Mouse (Mus musculus) liver, postnatal 0 days (tissue): ENCODE results near the gene Cped1. TPM values are rescaled to one million over a fixed set of nuclear protein-coding genes. Genes with fewer than 3 reads are reported as not detected.

Source experiments
- ATAC-seq: fragments of 200-750 bp; cut with Nextera tagmentation; 2 replicates; pipeline ENCODE4 v1.8.0; 2017; ENCODE audit warnings: mild to moderate bottlenecking, moderate library complexity
- DNase-seq: peaks from one replicate; pipeline ENCODE4 v3.0.0-alpha.2; 2016
- H3K27ac ChIP-seq: fragments of 300-500 bp; sonication (generic); 2 replicates; pipeline ENCODE4 v1.5.1; 2014; ENCODE audit warnings: antibody characterized with exemption, moderate library complexity, mild to moderate bottlenecking, low read depth
- H3K27me3 ChIP-seq: fragments of 300-500 bp; sonication (generic); 2 replicates; pipeline ENCODE4 v1.6.1; 2014; ENCODE audit warnings: low read length, control low read depth, mixed read lengths; ENCODE audit not compliant: insufficient read depth
- H3K36me3 ChIP-seq: fragments of 300-500 bp; sonication (generic); replicated peaks from 2 replicates; pipeline ENCODE4 v1.6.1; 2014; ENCODE audit warnings: mild to moderate bottlenecking, control low read depth, low read length, moderate library complexity, mixed read lengths; ENCODE audit not compliant: insufficient read depth
- H3K4me1 ChIP-seq: fragments of 300-500 bp; sonication (generic); 2 replicates; pipeline ENCODE4 v1.6.1; 2014; ENCODE audit warnings: antibody characterized with exemption, mild to moderate bottlenecking, control low read depth; ENCODE audit not compliant: insufficient read depth
- H3K4me2 ChIP-seq: fragments of 300-500 bp; sonication (generic); 2 replicates; pipeline ENCODE4 v1.6.1; 2014; ENCODE audit warnings: low read depth, mild to moderate bottlenecking, low read length, moderate library complexity, mixed read lengths
- H3K4me3 ChIP-seq: fragments of 300-500 bp; sonication (generic); 2 replicates; pipeline ENCODE4 v1.5.1; 2014; ENCODE audit warnings: low read depth, low read length
- H3K9ac ChIP-seq: fragments of 300-500 bp; sonication (generic); replicated peaks from 2 replicates; pipeline ENCODE4 v1.6.1; 2014; ENCODE audit warnings: mild to moderate bottlenecking, moderate library complexity
- H3K9me3 ChIP-seq: fragments of 300-500 bp; sonication (generic); 2 replicates; pipeline ENCODE4 v1.6.1; 2016; ENCODE audit warnings: mild to moderate bottlenecking, control low read depth, low read length, mixed read lengths
- CTCF ChIP-seq: sonication (generic); IDR thresholded peaks from 2 replicates; pipeline ENCODE4 v1.5.1; 2016; ENCODE audit warnings: antibody characterized with exemption, low read depth
- EP300 ChIP-seq: IDR thresholded peaks from 2 replicates; pipeline ENCODE4 v1.6.1; 2016; ENCODE audit warnings: antibody characterized with exemption, low read depth, mild to moderate bottlenecking
- whole genome bisulfite sequencing: fragments of 180-500 bp; shearing (Covaris S2); extraction: QIAGEN DNeasy Blood & Tissue Kit; methylation state at CpG from one replicate; pipeline ENCODE4 v1.1.7; 2014; ENCODE audit not compliant: insufficient replicate concordance; 5-methylcytosine and 5-hydroxymethylcytosine counted together
- polyA plus RNA-seq: library from polyadenylated mRNA; unstranded; fragments of >200 nt; fragmentation: Nextera tagmentation; extraction: Ambion mirVana; gene quantifications from 2 replicates; pipeline ENCODE4 v1.2.1, GENCODE M21; 2015

Gene Cped1
- polyA plus RNA-seq, 1 experiment from 2014 or later = 8.2 TPM

DNA sequence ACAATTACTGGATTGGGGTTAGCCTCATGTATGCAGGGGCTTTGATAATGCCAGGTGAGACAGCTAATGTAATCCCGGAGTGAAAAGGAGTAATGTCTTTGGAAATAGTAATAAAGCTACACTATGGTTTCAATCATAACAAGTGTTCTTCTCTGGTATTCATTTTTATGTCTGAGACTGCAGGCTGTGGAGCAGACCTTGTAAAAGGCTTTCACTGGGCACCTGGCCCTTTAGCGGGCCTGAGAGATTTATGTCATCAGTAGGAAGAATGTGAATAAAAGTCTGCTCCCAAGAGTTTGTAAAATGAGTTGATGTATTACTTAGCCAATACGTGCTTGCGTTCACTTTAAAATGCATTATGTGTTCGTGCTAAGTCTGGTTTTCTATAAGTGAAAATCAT, 108.1 kb downstream of the Cped1 start:
- Histone ChIP-seq H3K4me3 (no peak overlapping the region), H3K9me3 (no peaks in the 10 kb centered on the region), H3K27me3 (no peaks in the 10 kb centered on the region), H3K4me2 (no peak overlapping the region), H3K27ac (no peak overlapping the region), H3K9ac (no peak overlapping the region), H3K36me3 (0 out of 2 replicates have a peak, but pooled peaks cover 5% of the 10 kb centered on the region), H3K4me1 (no peaks in the 10 kb centered on the region)
- 80% methylated on average over 5 of the region's 5 CpGs for WGBS
- DNase-seq (no peak), ATAC-seq (no peak)
- TF ChIP-seq EP300 (no peak), CTCF (no peak)

DNA sequence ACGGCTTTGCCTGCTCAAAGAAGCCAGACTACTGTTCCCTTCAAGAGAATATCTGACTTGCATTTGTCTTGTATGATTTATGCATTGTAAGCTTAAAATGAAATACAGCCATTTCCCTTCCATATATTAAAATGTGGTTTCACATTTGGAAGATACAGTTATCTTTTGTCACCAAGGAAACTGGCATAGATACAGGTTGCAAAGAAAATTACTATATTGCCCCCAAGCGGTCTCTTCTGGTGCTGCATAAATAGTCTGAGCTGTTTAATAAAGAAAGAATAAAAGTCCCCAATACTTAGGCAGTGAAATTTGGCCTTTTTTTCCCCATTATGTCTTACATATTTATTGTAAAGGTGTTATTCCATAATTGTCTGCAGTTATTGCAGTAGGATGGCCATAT, 112.0 kb downstream of the Cped1 start:
- TF ChIP-seq EP300 (no peak), CTCF (peak; percentile 48; the same call in 1 of the 2 replicates)
- no peak overlapping the region for H3K9ac ChIP-seq

DNA sequence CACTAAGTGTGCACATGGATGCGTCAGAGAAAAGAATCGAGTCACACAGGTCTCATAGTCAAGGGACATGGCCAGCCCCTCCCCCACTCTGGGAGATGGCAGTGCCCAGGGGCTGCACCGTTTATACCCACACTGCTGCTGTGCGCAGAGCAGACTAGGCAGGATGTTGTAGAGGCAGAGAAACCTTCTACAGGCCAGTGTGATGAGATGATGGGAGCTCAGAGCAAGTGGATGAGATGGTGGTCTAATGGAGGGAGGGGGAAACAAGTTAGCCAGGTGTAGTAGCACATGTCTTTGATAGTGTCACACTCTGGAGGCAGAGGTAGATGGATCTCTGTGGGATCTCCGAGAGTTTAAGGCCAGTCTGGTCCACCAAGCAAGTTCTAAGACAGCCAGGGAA, 114.1 kb downstream of the Cped1 start:
- no peak overlapping the region for H3K4me3 ChIP-seq
- 63% methylated on average over 5 of the region's 5 CpGs for WGBS
- no peak overlapping the region for H3K4me2 ChIP-seq
- H3K27me3 ChIP-seq = no peaks in the 10 kb centered on the region
- no peaks in the 10 kb centered on the region for H3K4me1 ChIP-seq
- no peak overlapping the region for H3K27ac ChIP-seq
- no peak for ATAC-seq
- DNase-seq = no peak
- H3K9me3 ChIP-seq = no peaks in the 10 kb centered on the region
- H3K36me3 ChIP-seq = 0 out of 2 replicates have a peak, but pooled peaks cover under 1% of the 10 kb centered on the region
- TF ChIP-seq EP300 (no peak), CTCF (no peak)
- no peak overlapping the region for H3K9ac ChIP-seq

More for the DNA sequence above, 112.0 kb downstream of the Cped1 start:
- Histone ChIP-seq H3K4me2 (no peak overlapping the region), H3K9me3 (no peaks in the 10 kb centered on the region), H3K27ac (no peak overlapping the region), H3K4me1 (no peaks in the 10 kb centered on the region), H3K4me3 (no peak overlapping the region), H3K27me3 (no peaks in the 10 kb centered on the region), H3K36me3 (0 out of 2 replicates have a peak, but pooled peaks cover 3% of the 10 kb centered on the region)
- ATAC-seq (no peak), DNase-seq (no peak)
- WGBS = 33% methylated on average over 2 of the region's 2 CpGs

DNA sequence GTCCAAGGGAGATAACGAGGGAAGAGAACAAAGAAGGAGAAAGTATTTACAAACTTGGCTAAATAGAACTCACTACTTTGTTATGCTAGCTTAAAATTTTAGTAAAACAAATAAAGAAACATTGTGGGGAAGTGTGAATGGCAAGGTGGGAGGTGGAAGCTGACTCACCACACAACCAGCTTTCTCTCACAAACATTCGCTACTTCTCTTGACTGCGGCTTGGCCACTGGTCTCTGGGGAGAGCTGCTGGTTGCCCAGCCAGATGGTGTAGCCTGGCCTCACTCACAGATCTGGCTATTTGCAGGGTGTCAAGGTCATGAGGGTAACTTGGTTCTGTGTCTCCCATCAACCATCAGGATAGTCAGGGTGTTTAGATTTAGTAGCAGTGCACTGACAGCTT, 116.2 kb downstream of the Cped1 start:
- H3K9ac ChIP-seq = no peak overlapping the region
- H3K9me3 ChIP-seq = no peaks in the 10 kb centered on the region
- 63% methylated on average over 3 of the region's 3 CpGs for WGBS
- TF ChIP-seq EP300 (no peak), CTCF (no peak)
- H3K27ac ChIP-seq = no peak overlapping the region
- H3K36me3 ChIP-seq = no peaks in the 10 kb centered on the region
- H3K4me1 ChIP-seq = no peaks in the 10 kb centered on the region
- H3K4me3 ChIP-seq = no peak overlapping the region
- DNase-seq = no peak
- no peak overlapping the region for H3K4me2 ChIP-seq
- H3K27me3 ChIP-seq = no peaks in the 10 kb centered on the region
- ATAC-seq = no peak

DNA sequence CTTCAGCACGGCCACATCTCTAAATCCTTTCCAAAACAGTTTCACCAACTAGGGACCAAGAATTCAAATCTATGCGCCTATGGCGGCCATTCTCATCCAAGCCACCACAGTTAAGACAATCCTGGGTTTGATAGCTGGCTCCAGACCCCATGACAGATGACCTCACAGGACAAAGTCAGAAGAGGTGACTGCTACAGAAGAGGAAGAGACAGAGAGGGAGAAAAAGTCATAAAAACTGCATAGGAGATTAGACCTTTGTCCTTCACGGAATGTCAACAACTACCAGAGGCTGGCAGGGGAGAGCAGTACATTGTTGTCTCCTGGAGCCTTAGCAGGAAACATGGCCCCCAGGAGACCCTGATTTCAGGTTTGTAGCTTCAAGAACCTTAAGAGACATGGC, 117.0 kb downstream of the Cped1 start:
- Histone ChIP-seq H3K4me3 (no peak overlapping the region), H3K27me3 (no peaks in the 10 kb centered on the region), H3K36me3 (no peaks in the 10 kb centered on the region), H3K27ac (no peak overlapping the region), H3K9ac (no peak overlapping the region), H3K4me2 (no peak overlapping the region), H3K9me3 (no peaks in the 10 kb centered on the region), H3K4me1 (no peaks in the 10 kb centered on the region)
- DNase-seq (no peak), ATAC-seq (no peak)
- TF ChIP-seq CTCF (no peak), EP300 (no peak)
- 75% methylated on average over 4 of the region's 4 CpGs for WGBS

DNA sequence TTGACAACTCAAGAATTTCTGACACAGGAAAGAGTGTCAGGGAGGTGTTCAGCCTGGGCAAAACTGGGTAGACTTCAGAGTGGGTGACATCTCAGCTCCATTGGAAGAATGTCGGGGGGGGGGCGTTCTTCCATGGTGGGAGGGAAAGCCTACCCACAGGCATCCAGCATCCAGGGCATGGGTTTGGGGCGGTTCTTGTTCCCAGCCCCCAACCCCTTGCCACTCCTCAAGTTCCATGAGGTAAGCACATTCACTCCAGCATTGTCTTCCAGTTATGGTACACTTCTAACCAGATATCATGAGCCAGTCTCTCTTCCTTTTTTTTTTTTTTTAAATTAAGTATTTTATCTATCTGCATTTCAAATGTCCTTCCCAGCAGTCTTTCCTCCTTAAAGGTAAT, 118.0 kb downstream of the Cped1 start:
- no peaks in the 10 kb centered on the region for H3K9me3 ChIP-seq
- H3K27ac ChIP-seq = no peak overlapping the region
- 83% methylated on average over 3 of the region's 3 CpGs for WGBS
- H3K9ac ChIP-seq = no peak overlapping the region
- H3K4me3 ChIP-seq = no peak overlapping the region
- DNase-seq (no peak), ATAC-seq (no peak)
- TF ChIP-seq CTCF (no peak), EP300 (no peak)
- no peaks in the 10 kb centered on the region for H3K4me1 ChIP-seq
- H3K36me3 ChIP-seq = no peaks in the 10 kb centered on the region
- no peak overlapping the region for H3K4me2 ChIP-seq
- no peaks in the 10 kb centered on the region for H3K27me3 ChIP-seq

DNA sequence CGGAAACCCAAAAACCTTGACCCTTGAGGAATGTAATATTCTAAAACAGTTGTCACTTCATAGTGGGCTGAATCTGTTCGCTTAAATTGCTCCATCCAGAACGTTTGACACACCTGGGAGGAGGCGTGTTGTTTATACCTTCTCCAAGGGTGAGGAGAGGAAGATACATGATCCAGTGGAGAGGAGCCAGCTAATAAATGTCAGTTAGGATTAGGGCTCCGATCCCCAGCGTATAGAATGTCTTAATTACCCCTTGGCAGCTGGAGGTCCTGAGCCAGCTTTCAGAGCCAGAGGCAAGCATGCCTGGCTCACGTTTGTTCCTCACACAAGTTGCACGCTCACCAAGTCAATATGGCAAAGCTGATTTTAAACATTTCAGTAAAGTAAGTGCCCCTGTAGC, 118.5 kb downstream of the Cped1 start:
- H3K27me3 ChIP-seq = no peaks in the 10 kb centered on the region
- no peak overlapping the region for H3K4me3 ChIP-seq
- H3K4me1 ChIP-seq = no peaks in the 10 kb centered on the region
- WGBS = 62% methylated on average over 8 of the region's 8 CpGs
- no peak overlapping the region for H3K4me2 ChIP-seq
- TF ChIP-seq EP300 (no peak), CTCF (no peak)
- H3K9ac ChIP-seq = no peak overlapping the region
- no peaks in the 10 kb centered on the region for H3K9me3 ChIP-seq
- no peaks in the 10 kb centered on the region for H3K36me3 ChIP-seq
- no peak for DNase-seq
- no peak overlapping the region for H3K27ac ChIP-seq
- ATAC-seq = no peak
